Mouse (Mus musculus) kidney, embryonic 14.5 days (tissue): ENCODE data around the gene Olfr1480. TPM values are rescaled to one million over a fixed set of nuclear protein-coding genes. Genes with fewer than 3 reads are reported as not detected.

Experiments used
- ATAC-seq: fragments of 200-750 bp; cut with Nextera tagmentation; 2 replicates; pipeline ENCODE4 v1.8.0; 2017; ENCODE audit warnings: moderate number of reproducible peaks, mild to moderate bottlenecking, moderate TSS enrichment, moderate library complexity; ENCODE audit not compliant: low FRiP score, low TSS enrichment
- H3K27ac ChIP-seq: fragments of 300-500 bp; sonication (generic); 2 replicates; pipeline ENCODE4 v1.5.1; 2014; ENCODE audit warnings: low read depth, mild to moderate bottlenecking, low read length, moderate library complexity, mixed read lengths
- H3K27me3 ChIP-seq: fragments of 300-500 bp; sonication (generic); 2 replicates; pipeline ENCODE4 v1.6.1; 2014; ENCODE audit warnings: mild to moderate bottlenecking, low read length; ENCODE audit not compliant: control insufficient read depth, insufficient read depth
- H3K36me3 ChIP-seq: fragments of 300-500 bp; sonication (generic); 2 replicates; pipeline ENCODE4 v1.6.1; 2014; ENCODE audit warnings: low read length, mixed read lengths; ENCODE audit not compliant: control insufficient read depth, insufficient read depth
- H3K4me1 ChIP-seq: fragments of 300-500 bp; sonication (generic); 2 replicates; pipeline ENCODE4 v1.6.1; 2014; ENCODE audit warnings: low read length, mixed read lengths; ENCODE audit not compliant: control insufficient read depth, insufficient read depth
- H3K4me2 ChIP-seq: fragments of 300-500 bp; sonication (generic); replicated peaks from 2 replicates; pipeline ENCODE4 v1.6.1; 2014; ENCODE audit warnings: low read depth, mild to moderate bottlenecking, low read length
- H3K4me3 ChIP-seq: fragments of 300-500 bp; sonication (generic); 2 replicates; pipeline ENCODE4 v1.5.1; 2014; ENCODE audit warnings: mild to moderate bottlenecking, low read length
- H3K9ac ChIP-seq: fragments of 300-500 bp; sonication (generic); 2 replicates; pipeline ENCODE4 v1.6.1; 2014; ENCODE audit warnings: low read depth, mild to moderate bottlenecking, low read length, moderate library complexity
- H3K9me3 ChIP-seq: fragments of 300-500 bp; sonication (generic); 2 replicates; pipeline ENCODE4 v1.6.1; 2016; ENCODE audit warnings: low read length; ENCODE audit not compliant: control insufficient read depth
- WGBS: fragments of 180-500 bp; shearing (Covaris S2); extraction: QIAGEN DNeasy Blood & Tissue Kit; methylation state at CpG from one replicate; pipeline ENCODE4 v1.1.7; 2014; 5-methylcytosine and 5-hydroxymethylcytosine counted together
- polyA plus RNA-seq: library from polyadenylated mRNA; unstranded; fragments of >200 nt; fragmentation: Nextera tagmentation; extraction: Ambion mirVana; gene quantifications from 2 replicates; pipeline ENCODE4 v1.2.1, GENCODE M21; 2014

Olfr1480 gene
- not detected in 2 replicates for polyA plus RNA-seq

- Histone ChIP-seq H3K4me2 (no peak within 1 kb of the TSS), H3K9ac (no peak within 1 kb of the TSS), H3K4me1 (no peaks in the 10 kb centered on the region), H3K4me3 (no peak within 1 kb of the TSS), H3K27ac (no peak within 1 kb of the TSS), H3K9me3 (peaks cover 5% of the 10 kb centered on the region; the same call in 1 of the 2 replicates), H3K27me3 (no peaks in the 10 kb centered on the region), H3K36me3 (no peaks in the 10 kb centered on the region)
- ATAC-seq: no peak
- 95% methylated on average over 2 of the region's 2 CpGs for WGBS
Observed at GRCm38 (mm10) chr19:13527613-13528012, at the start of gene Olfr1480. Olfr1480 (plus strand) TSS chr19:13527913.

DNA sequence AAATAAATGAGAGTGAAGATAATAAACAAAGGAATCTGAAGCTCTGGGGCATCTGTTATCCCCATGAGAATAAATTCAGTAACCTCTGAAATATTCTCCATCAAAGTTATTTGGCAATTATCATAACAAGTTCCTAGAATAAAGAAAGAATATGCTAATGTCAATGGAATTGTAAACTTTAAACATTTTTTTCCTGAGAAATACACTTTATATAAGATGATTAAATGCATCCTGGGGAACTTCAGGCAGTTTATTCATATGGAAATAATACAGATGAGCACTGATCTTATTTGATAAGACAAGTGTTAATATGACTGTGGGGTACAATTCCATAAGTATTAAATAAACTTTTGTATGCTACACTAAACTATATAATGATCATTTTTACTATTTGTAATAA, 47.6 kb upstream of the Olfr1480 start, which contains the start of gene Olfr1475:
Gene Olfr1475 (minus strand): TSS at position 101 of the 400 bp plus-strand sequence.
- ATAC-seq: no peak
- no peak within 1 kb of the TSS for H3K27ac ChIP-seq
- H3K4me2 ChIP-seq: no peak within 1 kb of the TSS
- H3K9ac ChIP-seq: no peak within 1 kb of the TSS
- no peaks in the 10 kb centered on the region for H3K27me3 ChIP-seq
- H3K4me1 ChIP-seq: no peaks in the 10 kb centered on the region
- no peaks in the 10 kb centered on the region for H3K9me3 ChIP-seq
- no peak within 1 kb of the TSS for H3K4me3 ChIP-seq
- no peaks in the 10 kb centered on the region for H3K36me3 ChIP-seq

- Histone ChIP-seq H3K9me3 (peaks cover 7% of the 10 kb centered on the region; the same call in 1 of the 2 replicates), H3K4me2 (no peak within 1 kb of the TSS), H3K4me1 (no peaks in the 10 kb centered on the region), H3K27me3 (no peaks in the 10 kb centered on the region), H3K4me3 (no peak within 1 kb of the TSS), H3K27ac (no peak within 1 kb of the TSS), H3K36me3 (no peaks in the 10 kb centered on the region), H3K9ac (no peak within 1 kb of the TSS)
- 76% methylated on average over 3 of the region's 3 CpGs for WGBS
- no peak for ATAC-seq
Observed at GRCm38 (mm10) chr19:13500246-13500645, 27.5 kb upstream of the Olfr1480 start, which contains the start of gene Olfr1477. Olfr1477 (plus strand) TSS chr19:13500546.

Other genes starting within 250 kb of the Olfr1480 start
- not detected in 2 replicates for gene Olfr1465, start 212.4 kb upstream of the Olfr1480 start, polyA plus RNA-seq
- not detected in 2 replicates for gene Olfr1466, start 189.1 kb upstream of the Olfr1480 start, polyA plus RNA-seq
- gene Olfr1467, start 165.7 kb upstream of the Olfr1480 start, polyA plus RNA-seq: not detected in 2 replicates
- not detected in 2 replicates for gene Olfr1469, start 120.1 kb upstream of the Olfr1480 start, polyA plus RNA-seq
- not detected in 2 replicates for gene Olfr1471, start 84.5 kb upstream of the Olfr1480 start, polyA plus RNA-seq
- not detected in 2 replicates for gene Olfr1472, start 71.8 kb upstream of the Olfr1480 start, polyA plus RNA-seq
- gene Olfr1474, start 58.3 kb upstream of the Olfr1480 start, polyA plus RNA-seq: not detected in 2 replicates
- gene Olfr1475, start 47.7 kb upstream of the Olfr1480 start, polyA plus RNA-seq: not detected in 2 replicates
- gene Olfr1477, start 27.4 kb upstream of the Olfr1480 start, polyA plus RNA-seq: not detected in 2 replicates
- not detected in 2 replicates for gene Olfr1484, start 55.6 kb downstream of the Olfr1480 start, polyA plus RNA-seq
- gene Olfr1487, start 89.5 kb downstream of the Olfr1480 start, polyA plus RNA-seq: not detected in 2 replicates
- gene Olfr1489, start 103.7 kb downstream of the Olfr1480 start, polyA plus RNA-seq: not detected in 2 replicates
- not detected in 2 replicates for gene Olfr1490, start 123.2 kb downstream of the Olfr1480 start, polyA plus RNA-seq
- gene Olfr1491, start 169.4 kb downstream of the Olfr1480 start, polyA plus RNA-seq: not detected in 2 replicates
- not detected in 2 replicates for gene Olfr1493-ps1, start 195.4 kb downstream of the Olfr1480 start, polyA plus RNA-seq
- gene Olfr1494, start 211.8 kb downstream of the Olfr1480 start, polyA plus RNA-seq: not detected in 2 replicates
- gene Olfr1495, start 236.7 kb downstream of the Olfr1480 start, polyA plus RNA-seq: not detected in 2 replicates
- gene Olfr1496, start 250.0 kb downstream of the Olfr1480 start, polyA plus RNA-seq: not detected in 2 replicates